Mouse (Mus musculus) hindbrain, embryonic 14.5 days (tissue): Measurements from ENCODE around the gene Matn4. TPM values are rescaled to one million over a fixed set of nuclear protein-coding genes. Genes with fewer than 3 reads are reported as not detected.

ENCODE experiments used
- ATAC-seq: fragments of 200-750 bp; cut with Nextera tagmentation; 2 replicates; pipeline ENCODE4 v1.8.0; 2017; ENCODE audit warnings: moderate number of reproducible peaks, mild to moderate bottlenecking, moderate TSS enrichment, moderate library complexity; ENCODE audit not compliant: low FRiP score
- DNase-seq: peaks from one replicate; pipeline ENCODE4 v3.0.0-alpha.2; 2015; ENCODE audit warnings: low spot score
- H3K27ac ChIP-seq: fragments of 300-500 bp; sonication (generic); 2 replicates; pipeline ENCODE4 v1.5.1; 2014; ENCODE audit warnings: mild to moderate bottlenecking, moderate library complexity
- H3K27me3 ChIP-seq: fragments of 300-500 bp; sonication (generic); 2 replicates; pipeline ENCODE4 v1.6.1; 2014; ENCODE audit warnings: mild to moderate bottlenecking, low read length, mixed read lengths; ENCODE audit not compliant: control insufficient read depth, insufficient read depth
- H3K36me3 ChIP-seq: fragments of 300-500 bp; sonication (generic); replicated peaks from 2 replicates; pipeline ENCODE4 v1.6.1; 2014; ENCODE audit not compliant: control insufficient read depth, insufficient read depth
- H3K4me1 ChIP-seq: fragments of 300-500 bp; sonication (generic); replicated peaks from 2 replicates; pipeline ENCODE4 v1.6.1; 2014; ENCODE audit warnings: antibody characterized with exemption, low read length, mixed read lengths; ENCODE audit not compliant: control insufficient read depth, insufficient read depth
- H3K4me2 ChIP-seq: fragments of 300-500 bp; sonication (generic); replicated peaks from 2 replicates; pipeline ENCODE4 v1.6.1; 2014; ENCODE audit warnings: mild to moderate bottlenecking, moderate library complexity
- H3K4me3 ChIP-seq: fragments of 300-500 bp; sonication (generic); replicated peaks from 2 replicates; pipeline ENCODE4 v1.5.1; 2014; ENCODE audit warnings: mild to moderate bottlenecking, low read length
- H3K9ac ChIP-seq: fragments of 300-500 bp; sonication (generic); 2 replicates; pipeline ENCODE4 v1.6.1; 2014
- H3K9me3 ChIP-seq: fragments of 300-500 bp; sonication (generic); 2 replicates; pipeline ENCODE4 v1.6.1; 2016; ENCODE audit warnings: low read length; ENCODE audit not compliant: control insufficient read depth
- whole genome bisulfite sequencing: fragments of 180-500 bp; shearing (Covaris S2); extraction: QIAGEN DNeasy Blood & Tissue Kit; methylation state at CpG from one replicate; pipeline ENCODE4 v1.1.7; 2014; 5-methylcytosine and 5-hydroxymethylcytosine counted together
- polyA plus RNA-seq: library from polyadenylated mRNA; unstranded; fragments of >200 nt; fragmentation: Nextera tagmentation; extraction: Ambion mirVana; gene quantifications from 2 replicates; pipeline ENCODE4 v1.2.1, GENCODE M21; 2014

Matn4 gene
- polyA plus RNA-seq, 1 experiment from 2014 or later = 0.75 TPM

DNA sequence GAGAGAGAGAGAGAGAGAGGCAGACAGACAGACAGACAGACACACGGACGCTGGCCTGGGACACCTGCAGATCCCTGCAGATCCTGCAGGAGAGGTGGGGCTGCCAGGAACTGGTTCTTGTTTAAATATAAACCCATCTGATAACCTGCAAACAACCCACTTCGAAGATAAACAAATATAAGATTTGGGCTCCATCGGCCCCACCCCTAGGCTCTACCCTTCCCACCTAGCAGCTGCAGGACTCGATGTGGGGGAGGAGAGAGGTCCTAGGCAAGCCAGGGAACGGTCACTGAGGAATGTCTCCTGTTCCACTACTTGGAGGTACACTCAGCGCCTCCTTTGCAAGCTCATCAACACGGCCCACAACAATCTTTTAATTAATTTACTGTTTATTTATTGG lies 33.3 kb upstream of the Matn4 start:
- Histone ChIP-seq H3K4me2 (no peak overlapping the region), H3K4me1 (peaks cover 7% of the 10 kb centered on the region), H3K27ac (no peak overlapping the region), H3K9me3 (no peaks in the 10 kb centered on the region), H3K36me3 (no peaks in the 10 kb centered on the region), H3K4me3 (no peak overlapping the region), H3K9ac (no peak overlapping the region), H3K27me3 (peaks cover 20% of the 10 kb centered on the region)
- WGBS = 69% methylated on average over 8 of the region's 8 CpGs
- DNase-seq (no peak), ATAC-seq (no peak)

DNA sequence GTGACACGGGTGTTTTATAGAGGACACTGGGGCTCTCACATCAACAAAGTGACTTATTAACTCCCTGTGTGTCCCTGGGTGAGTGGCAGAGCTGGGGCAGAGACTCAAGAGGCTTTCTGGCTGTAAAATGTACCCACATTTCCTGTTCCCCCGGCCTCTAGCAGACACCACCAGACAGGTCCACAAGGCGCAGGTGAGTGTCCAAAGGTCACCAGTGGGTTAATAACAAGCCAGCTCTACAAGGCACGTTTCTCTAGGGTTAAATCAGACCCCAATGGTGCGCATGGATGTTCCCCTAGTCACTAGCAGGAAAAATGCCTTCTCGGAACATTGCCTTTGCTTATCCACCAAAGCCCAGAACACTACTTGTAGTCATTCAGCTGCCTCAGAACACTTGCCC lies 32.8 kb upstream of the Matn4 start:
- no peak overlapping the region for H3K27ac ChIP-seq
- ATAC-seq = no peak

DNA sequence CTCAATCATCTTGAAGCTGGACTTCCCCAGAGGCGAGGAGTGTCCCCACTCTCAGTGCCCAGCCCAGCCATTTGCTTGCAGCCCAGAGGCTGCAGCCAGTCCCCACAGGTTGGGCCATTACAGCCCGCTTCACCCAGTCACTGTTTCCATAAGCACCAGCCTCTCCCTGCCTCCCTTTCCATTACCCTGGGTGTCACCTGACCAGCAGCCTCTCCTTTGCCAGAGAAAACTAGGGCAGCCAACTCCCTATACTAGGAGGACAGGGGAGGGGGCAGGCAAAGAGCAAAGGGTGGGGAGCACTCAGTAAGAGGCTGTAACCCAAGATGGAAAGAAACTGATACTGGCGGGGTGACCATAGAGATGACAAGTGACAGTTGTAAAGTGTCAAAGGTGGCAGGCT lies 32.0 kb upstream of the Matn4 start:
- Histone ChIP-seq H3K9me3 (no peaks in the 10 kb centered on the region), H3K4me1 (no peaks in the 10 kb centered on the region; the same call in 1 of the 2 replicates), H3K27me3 (peaks cover 12% of the 10 kb centered on the region), H3K4me3 (no peak overlapping the region), H3K36me3 (no peaks in the 10 kb centered on the region), H3K27ac (no peak overlapping the region), H3K4me2 (no peak overlapping the region), H3K9ac (no peak overlapping the region)
- WGBS = 67% methylated on average over 3 of the region's 3 CpGs
- DNase-seq = no peak
- ATAC-seq = no peak

More for the DNA sequence above, 32.8 kb upstream of the Matn4 start:
- Histone ChIP-seq H3K36me3 (no peaks in the 10 kb centered on the region), H3K9ac (no peak overlapping the region), H3K4me3 (no peak overlapping the region), H3K27me3 (peaks cover 18% of the 10 kb centered on the region), H3K9me3 (no peaks in the 10 kb centered on the region), H3K4me1 (peaks cover 6% of the 10 kb centered on the region), H3K4me2 (no peak overlapping the region)
- DNase-seq = no peak
- 81% methylated on average over 6 of the region's 6 CpGs for WGBS

DNA sequence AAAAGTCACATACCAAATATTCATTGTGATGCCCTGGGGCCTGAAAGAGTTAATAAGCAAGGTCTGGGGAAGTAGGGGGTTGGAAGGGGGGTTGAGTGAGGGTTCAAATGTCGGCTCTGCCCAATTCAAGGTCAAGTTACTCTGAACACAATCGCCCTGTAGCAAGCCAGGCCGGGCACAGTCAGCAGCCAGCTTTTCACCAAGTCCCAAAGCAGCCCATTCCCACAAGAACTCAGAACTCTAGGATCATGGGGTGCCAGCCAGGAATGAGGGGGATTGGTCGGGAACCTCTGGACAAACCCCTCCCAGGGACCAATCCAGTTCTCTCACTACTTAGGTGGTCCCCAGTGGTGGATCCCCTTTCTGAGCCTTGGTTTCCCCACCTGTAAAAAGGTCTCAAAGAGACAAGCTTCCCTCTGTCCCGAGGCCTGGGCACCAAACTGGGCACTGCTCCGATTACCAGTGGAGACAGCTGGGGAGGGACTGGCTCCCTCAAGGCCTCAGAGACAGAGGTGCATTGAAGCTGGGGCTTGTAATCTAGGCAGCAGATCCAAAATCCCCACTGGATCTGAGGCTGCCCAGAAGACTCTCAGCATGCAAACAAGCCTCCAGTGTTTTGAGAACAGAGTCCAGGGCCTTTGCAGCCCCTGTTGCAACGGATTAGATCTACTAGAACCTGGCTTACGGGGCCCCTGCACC lies 31.4 kb upstream of the Matn4 start:
- no peak overlapping the region for H3K4me3 ChIP-seq
- no peaks in the 10 kb centered on the region for H3K9me3 ChIP-seq
- H3K4me1 ChIP-seq = no peaks in the 10 kb centered on the region
- ATAC-seq (no peak), DNase-seq (no peak)
- peaks cover 6% of the 10 kb centered on the region; the same call in 1 of the 2 replicates for H3K27me3 ChIP-seq
- no peak overlapping the region for H3K9ac ChIP-seq
- no peak overlapping the region for H3K27ac ChIP-seq
- H3K4me2 ChIP-seq = no peak overlapping the region
- no peaks in the 10 kb centered on the region for H3K36me3 ChIP-seq
- WGBS = 23% methylated on average over 8 of the region's 8 CpGs

DNA sequence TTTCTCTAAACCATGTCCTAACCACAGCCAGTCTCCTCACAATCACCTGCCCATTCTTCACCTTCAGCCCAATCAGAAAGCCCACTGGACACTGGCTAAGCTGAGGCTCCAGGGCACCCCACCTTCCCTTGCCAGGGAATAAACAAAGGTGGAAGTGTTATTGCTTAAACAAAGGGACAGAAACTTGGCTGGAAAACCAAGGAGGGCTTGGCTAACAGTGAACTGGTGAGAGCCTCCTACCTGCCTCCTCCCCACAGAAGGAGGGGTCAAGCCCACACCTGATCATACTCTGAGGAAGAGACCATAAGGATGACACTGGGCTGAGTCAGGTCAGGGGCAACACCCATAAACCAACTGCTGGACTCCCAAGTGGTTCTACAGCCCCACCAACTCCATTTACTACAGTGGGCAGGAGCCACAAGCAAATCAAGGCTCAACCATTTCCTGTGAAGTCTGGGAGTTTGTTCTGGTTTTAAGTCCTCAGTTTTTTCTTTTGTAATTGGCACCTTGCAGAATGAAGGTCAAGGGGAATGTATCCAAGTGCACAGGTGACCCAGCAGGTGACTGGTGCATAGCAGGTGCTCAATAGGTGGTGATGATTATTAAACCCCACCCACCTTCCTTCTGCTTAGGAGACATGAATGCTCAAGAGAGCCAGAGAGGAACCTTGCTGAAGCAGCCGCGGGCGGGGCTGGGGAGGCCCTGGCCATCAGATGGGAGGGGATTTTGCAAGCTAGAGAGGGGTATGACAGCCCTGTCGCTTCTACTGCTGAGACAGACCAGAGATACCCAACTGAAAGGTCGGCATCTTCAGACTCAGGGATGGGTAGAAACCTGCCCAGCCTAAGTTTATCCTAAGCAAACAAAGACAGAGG lies 30.5 kb upstream of the Matn4 start:
- H3K4me2 ChIP-seq = no peak overlapping the region
- H3K9ac ChIP-seq = no peak overlapping the region
- H3K4me3 ChIP-seq = no peak overlapping the region
- H3K9me3 ChIP-seq = no peaks in the 10 kb centered on the region
- no peaks in the 10 kb centered on the region for H3K4me1 ChIP-seq
- WGBS = 56% methylated on average over 5 of the region's 5 CpGs
- no peak for DNase-seq
- H3K27me3 ChIP-seq = no peaks in the 10 kb centered on the region
- no peaks in the 10 kb centered on the region for H3K36me3 ChIP-seq
- H3K27ac ChIP-seq = no peak overlapping the region
- ATAC-seq = no peak

DNA sequence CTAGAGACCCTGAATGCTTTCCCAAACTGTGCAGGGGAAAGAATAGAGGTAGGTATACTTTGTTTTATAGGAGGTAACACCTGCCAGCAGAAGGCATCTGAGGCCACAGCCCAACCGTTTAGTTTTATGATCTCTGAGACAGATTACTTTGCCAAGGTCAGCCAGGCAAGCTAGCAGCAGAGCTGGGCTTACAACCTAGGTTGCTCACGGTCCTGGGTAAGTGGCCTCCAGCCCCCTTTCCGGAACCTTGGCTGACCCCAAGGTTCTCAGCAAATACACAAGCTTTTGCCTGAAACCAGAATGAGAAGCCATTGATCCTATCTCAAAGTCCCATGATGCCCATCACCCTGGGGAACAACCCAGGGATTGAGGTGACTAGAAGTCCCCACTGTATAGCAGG lies 29.7 kb upstream of the Matn4 start:
- Histone ChIP-seq H3K27ac (no peak overlapping the region), H3K9ac (no peak overlapping the region), H3K27me3 (no peaks in the 10 kb centered on the region), H3K9me3 (no peaks in the 10 kb centered on the region), H3K36me3 (no peaks in the 10 kb centered on the region), H3K4me2 (no peak overlapping the region), H3K4me3 (no peak overlapping the region), H3K4me1 (no peaks in the 10 kb centered on the region)
- DNase-seq = no peak
- 78% methylated on average over 3 of the region's 3 CpGs for WGBS
- ATAC-seq = no peak

DNA sequence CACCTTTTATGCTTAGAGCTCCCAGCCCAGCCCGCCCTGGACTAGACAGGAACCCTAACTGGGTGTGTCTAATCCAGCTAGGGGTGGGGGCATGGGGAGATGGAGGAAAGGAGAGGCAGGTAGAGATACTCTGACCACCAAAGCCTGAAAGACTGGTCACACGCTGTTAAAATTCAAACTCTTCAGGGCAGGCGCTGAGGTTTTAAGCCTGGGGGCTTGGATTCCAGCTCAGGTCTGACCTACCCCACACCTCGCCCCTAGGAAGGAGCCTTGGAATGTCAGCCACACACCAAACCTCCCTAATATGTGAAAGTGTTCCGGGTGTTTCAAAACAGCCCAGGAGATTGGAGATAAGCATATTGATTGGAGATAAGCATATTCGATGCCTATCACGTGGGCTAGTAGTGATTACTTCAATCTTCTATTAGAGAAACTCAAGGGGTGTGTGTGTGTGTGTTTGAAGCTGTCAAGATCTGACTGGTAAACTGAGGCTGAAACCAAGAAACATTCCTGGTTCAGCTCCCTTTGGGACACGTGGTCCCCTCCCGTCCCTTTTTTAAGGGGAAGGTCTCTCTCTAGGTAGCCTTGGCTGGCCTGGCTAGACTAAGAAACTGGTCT lies 28.4 kb upstream of the Matn4 start:
- H3K9me3 ChIP-seq = no peaks in the 10 kb centered on the region
- H3K4me3 ChIP-seq = no peak overlapping the region
- no peaks in the 10 kb centered on the region for H3K4me1 ChIP-seq
- no peak overlapping the region for H3K4me2 ChIP-seq
- 88% methylated on average over 9 of the region's 9 CpGs for WGBS
- DNase-seq (no peak), ATAC-seq (no peak)
- no peaks in the 10 kb centered on the region for H3K36me3 ChIP-seq
- no peak overlapping the region for H3K9ac ChIP-seq
- H3K27me3 ChIP-seq = no peaks in the 10 kb centered on the region
- no peak overlapping the region for H3K27ac ChIP-seq

DNA sequence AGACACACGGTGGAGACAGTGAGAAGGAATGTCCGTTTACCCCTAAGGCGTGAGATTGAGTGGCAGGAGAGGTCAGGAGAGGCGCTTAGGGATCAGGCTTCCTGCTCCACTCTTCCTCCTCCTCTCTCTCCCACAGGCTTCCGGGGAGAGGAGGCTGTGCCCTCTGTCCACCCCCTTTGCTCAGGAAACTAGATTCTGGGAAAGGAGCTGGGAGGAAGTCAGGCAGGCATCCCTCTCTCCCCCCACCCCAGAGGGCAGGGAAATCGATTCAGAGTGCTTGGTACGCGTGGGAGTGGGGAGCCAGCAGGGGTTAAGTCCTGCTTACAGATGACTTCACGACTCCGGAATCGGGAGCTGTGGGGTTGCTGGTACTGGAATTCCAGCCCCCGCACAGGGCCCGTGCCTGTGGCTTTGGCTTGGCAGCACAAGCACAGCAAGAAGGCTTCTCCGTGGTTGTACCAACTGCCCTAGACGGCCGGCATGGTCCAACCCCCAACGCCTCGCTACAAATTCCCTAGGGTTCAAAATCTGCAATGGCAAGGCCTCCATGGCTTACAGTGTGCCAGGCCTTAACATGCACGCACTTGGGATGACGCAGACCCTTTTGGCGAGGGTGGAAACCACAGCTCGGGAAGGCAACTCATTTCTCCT lies 27.7 kb upstream of the Matn4 start:
- H3K9ac ChIP-seq = no peak overlapping the region
- H3K4me3 ChIP-seq = no peak overlapping the region
- no peaks in the 10 kb centered on the region for H3K36me3 ChIP-seq
- ATAC-seq (no peak), DNase-seq (no peak)
- WGBS = 32% methylated on average over 22 of the region's 22 CpGs
- H3K4me2 ChIP-seq = no peak overlapping the region
- no peaks in the 10 kb centered on the region for H3K27me3 ChIP-seq
- H3K4me1 ChIP-seq = no peaks in the 10 kb centered on the region
- H3K27ac ChIP-seq = no peak overlapping the region
- no peaks in the 10 kb centered on the region for H3K9me3 ChIP-seq
